Mouse (Mus musculus) ES-Bruce4 (cell line): ENCODE results near the gene Fabp3. TPM values are rescaled to one million over a fixed set of nuclear protein-coding genes. Genes with fewer than 3 reads are reported as not detected.

ENCODE experiments used
- H3K27ac ChIP-seq: 2 replicates; pipeline ENCODE4 v1.5.1; 2012; ENCODE audit warnings: low read length, inconsistent platforms; ENCODE audit not compliant: insufficient read depth
- H3K27me3 ChIP-seq: 2 replicates; pipeline ENCODE4 v1.6.1; 2012; ENCODE audit warnings: mild to moderate bottlenecking, low read length, inconsistent platforms; ENCODE audit not compliant: control insufficient read depth, poor library complexity, insufficient read depth, severe bottlenecking
- H3K36me3 ChIP-seq: 2 replicates; pipeline ENCODE4 v1.6.1; 2012; ENCODE audit warnings: inconsistent platforms, mild to moderate bottlenecking, low read length, moderate library complexity; ENCODE audit not compliant: control insufficient read depth, poor library complexity, insufficient read depth, severe bottlenecking
- H3K4me1 ChIP-seq: one replicate; pipeline ENCODE4 v1.8.1; 2011; ENCODE audit warnings: low read length; ENCODE audit not compliant: control insufficient read depth, insufficient read depth
- H3K4me3 ChIP-seq: 2 replicates; pipeline ENCODE4 v1.5.1; 2011; ENCODE audit warnings: low read depth, mild to moderate bottlenecking, low read length
- H3K9ac ChIP-seq: 2 replicates; pipeline ENCODE4 v1.6.1; 2012; ENCODE audit warnings: low read depth, mild to moderate bottlenecking, inconsistent platforms; ENCODE audit not compliant: poor library complexity, severe bottlenecking
- H3K9me3 ChIP-seq: replicated peaks from 2 replicates; pipeline ENCODE4 v1.6.1; 2012; ENCODE audit warnings: mild to moderate bottlenecking, low read length, inconsistent platforms; ENCODE audit not compliant: control insufficient read depth, poor library complexity, insufficient read depth, severe bottlenecking
- CTCF ChIP-seq: IDR thresholded peaks from one replicate; pipeline ENCODE4 v1.8.1; 2011; ENCODE audit warnings: low read depth, low read length
- EP300 ChIP-seq: IDR thresholded peaks from 2 replicates; pipeline ENCODE4 v1.6.1; 2011; ENCODE audit warnings: low read depth, low read length; ENCODE audit not compliant: insufficient read depth
- POLR2A ChIP-seq: IDR thresholded peaks from one replicate; pipeline ENCODE4 v1.8.1; 2011; ENCODE audit warnings: low read length; ENCODE audit not compliant: insufficient read depth
- polyA plus RNA-seq: library from polyadenylated mRNA; stranded (reverse); fragments of >200 nt; gene quantifications from 2 replicates; pipeline ENCODE4 v1.2.4, GENCODE M21; 2011; ENCODE audit warnings: low read depth; ENCODE audit not compliant: missing spikeins, insufficient read depth, insufficient read length

The Fabp3 gene
- polyA plus RNA-seq, 1 experiment, result 803 TPM

DNA sequence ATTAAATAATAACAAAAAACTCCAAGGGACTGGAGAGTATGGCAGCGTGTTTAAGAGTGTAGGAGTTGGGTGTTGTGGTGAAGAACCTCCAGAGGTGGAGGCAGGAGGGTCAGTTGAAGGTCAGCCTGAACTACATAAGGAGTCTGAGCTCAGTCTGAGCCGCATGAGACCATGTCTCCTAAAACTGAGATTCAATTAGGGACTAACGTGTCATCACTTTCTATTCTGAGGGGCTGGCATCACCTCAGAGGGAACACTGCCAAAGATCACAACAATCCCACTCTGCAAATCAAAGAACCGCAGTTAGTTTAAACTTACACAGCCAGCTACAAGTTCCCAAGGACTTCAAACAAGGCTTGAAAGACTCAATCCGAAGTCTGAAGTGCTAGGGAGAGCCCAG lies 15.2 kb downstream of the Fabp3 start:
- no peaks in the 10 kb centered on the region for H3K9me3 ChIP-seq
- H3K4me1 ChIP-seq, result no peaks in the 10 kb centered on the region
- H3K27ac ChIP-seq, result no peak overlapping the region
- peaks cover 14% of the 10 kb centered on the region; the same call in 1 of the 2 replicates for H3K36me3 ChIP-seq
- no peak for TF ChIP-seq POLR2A
- no peak for TF ChIP-seq CTCF
- TF ChIP-seq EP300, result no peak
- no peak overlapping the region for H3K4me3 ChIP-seq
- no peaks in the 10 kb centered on the region for H3K27me3 ChIP-seq
- no peak overlapping the region for H3K9ac ChIP-seq

DNA sequence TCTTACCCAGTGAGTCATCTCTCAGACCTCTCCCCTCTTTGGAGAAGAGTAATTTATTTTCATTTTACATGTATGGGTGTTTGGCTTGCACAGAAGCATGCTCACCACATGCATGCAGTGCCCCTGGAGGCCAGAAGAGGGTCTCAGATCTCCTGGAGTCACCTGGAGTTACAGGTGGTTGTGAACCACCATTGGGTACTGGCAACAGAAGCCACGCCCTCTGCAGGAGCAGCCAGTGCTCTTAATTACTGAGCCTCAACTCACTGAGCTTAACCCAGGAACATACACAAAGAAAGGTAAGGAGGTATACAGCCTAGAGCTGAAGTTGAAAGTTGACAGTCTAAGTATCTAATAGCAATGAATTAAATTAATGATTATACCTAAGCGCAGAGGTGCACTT lies 17.1 kb downstream of the Fabp3 start:
- TF ChIP-seq POLR2A, result no peak
- peak; percentile 30 for TF ChIP-seq CTCF
- H3K9ac ChIP-seq, result no peak overlapping the region
- peaks cover 14% of the 10 kb centered on the region; the same call in 1 of the 2 replicates for H3K36me3 ChIP-seq
- H3K9me3 ChIP-seq, result no peaks in the 10 kb centered on the region
- no peak overlapping the region for H3K4me3 ChIP-seq
- no peaks in the 10 kb centered on the region for H3K27me3 ChIP-seq
- no peak overlapping the region for H3K27ac ChIP-seq
- H3K4me1 ChIP-seq, result peaks cover 2% of the 10 kb centered on the region

GRCm38 (mm10) chr4:130327366-130327765 lies 19.0 kb downstream of the Fabp3 start:
- H3K27me3 ChIP-seq, result no peaks in the 10 kb centered on the region
- H3K9me3 ChIP-seq, result no peaks in the 10 kb centered on the region
- H3K27ac ChIP-seq, result no peak overlapping the region
- H3K36me3 ChIP-seq, result peaks cover 9% of the 10 kb centered on the region; the same call in 1 of the 2 replicates
- H3K4me3 ChIP-seq, result no peak overlapping the region
- H3K9ac ChIP-seq, result no peak overlapping the region
- TF ChIP-seq EP300 (no peak), CTCF (no peak), POLR2A (no peak)
- peaks cover 2% of the 10 kb centered on the region for H3K4me1 ChIP-seq

GRCm38 (mm10) chr4:130335867-130336266 lies 27.5 kb downstream of the Fabp3 start:
- peaks cover 3% of the 10 kb centered on the region; the same call in 1 of the 2 replicates for H3K36me3 ChIP-seq
- H3K27ac ChIP-seq, result no peak overlapping the region

DNA sequence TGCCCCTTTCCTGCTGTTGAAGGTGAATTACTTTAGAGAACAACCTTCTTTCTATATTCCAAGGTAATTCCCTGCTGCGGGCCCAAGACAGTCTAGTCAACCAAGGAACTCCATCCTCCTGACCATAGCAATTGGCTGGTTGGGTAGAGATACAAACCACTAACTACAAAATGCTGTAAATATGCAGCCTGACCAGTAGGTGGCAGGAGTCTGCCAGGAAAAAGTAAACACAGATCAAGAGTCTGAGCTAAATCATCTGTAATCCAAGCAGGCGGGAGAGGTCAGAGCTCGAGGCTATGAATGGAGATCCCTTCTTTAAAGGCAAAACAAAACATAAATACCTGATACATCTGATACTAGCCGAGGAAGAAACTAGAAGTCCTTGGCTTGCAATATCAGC lies 33.3 kb downstream of the Fabp3 start:
- Histone ChIP-seq H3K9ac (no peak overlapping the region), H3K27me3 (no peaks in the 10 kb centered on the region), H3K4me3 (no peak overlapping the region), H3K27ac (no peak overlapping the region), H3K4me1 (no peaks in the 10 kb centered on the region), H3K36me3 (no peaks in the 10 kb centered on the region; the same call in 1 of the 2 replicates), H3K9me3 (no peaks in the 10 kb centered on the region)
- TF ChIP-seq CTCF (no peak), POLR2A (no peak), EP300 (no peak)

More at GRCm38 (mm10) chr4:130335867-130336266, 27.5 kb downstream of the Fabp3 start:
- Histone ChIP-seq H3K4me1 (no peaks in the 10 kb centered on the region), H3K27me3 (no peaks in the 10 kb centered on the region), H3K9me3 (no peaks in the 10 kb centered on the region), H3K9ac (no peak overlapping the region), H3K4me3 (no peak overlapping the region)
- no peak for TF ChIP-seq POLR2A
- no peak for TF ChIP-seq CTCF
- no peak for TF ChIP-seq EP300

GRCm38 (mm10) chr4:130349666-130350065 lies 41.3 kb downstream of the Fabp3 start:
- Histone ChIP-seq H3K4me1 (no peaks in the 10 kb centered on the region), H3K27ac (no peak overlapping the region), H3K9me3 (no peaks in the 10 kb centered on the region), H3K27me3 (no peaks in the 10 kb centered on the region), H3K9ac (no peak overlapping the region), H3K36me3 (peaks cover 2% of the 10 kb centered on the region), H3K4me3 (no peak overlapping the region)
- TF ChIP-seq CTCF, result peak; percentile 70
- TF ChIP-seq POLR2A, result no peak
